Mouse (Mus musculus) erythroblast, embryonic 14.5 days (primary cell): ENCODE results near the gene Fam50b.

Experiments
- GATA1 ChIP-seq: IDR thresholded peaks from 2 replicates; pipeline ENCODE4 v1.6.1; 2012; ENCODE audit warnings: low read length, inconsistent platforms, mixed read lengths
- TAL1 ChIP-seq: IDR thresholded peaks from 3 replicates; pipeline ENCODE4 v1.6.1; 2012; ENCODE audit warnings: low read length, inconsistent platforms, mixed read lengths

DNA sequence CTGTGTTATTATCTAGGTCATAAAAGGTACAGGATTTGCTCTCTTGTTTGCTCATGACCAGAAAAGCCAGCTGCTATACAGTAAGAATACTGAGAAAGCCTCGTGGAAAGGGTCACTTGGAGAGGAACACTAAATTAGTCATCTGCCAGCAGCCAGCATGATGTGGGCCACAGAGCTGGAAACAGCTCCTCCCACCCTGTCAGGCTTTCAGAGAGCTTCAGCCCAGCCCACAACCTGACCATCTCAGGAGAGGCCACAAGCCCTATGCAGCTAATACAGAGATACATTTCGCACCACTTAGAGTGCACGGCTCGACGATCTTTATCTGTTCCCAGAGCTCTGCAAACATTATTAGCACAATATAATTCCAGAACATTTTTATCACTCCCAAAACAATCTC lies 27.5 kb downstream of the Fam50b start:
- TF ChIP-seq GATA1 (no peak), TAL1 (no peak)
